Mouse (Mus musculus) cerebellum, adult 2 months (tissue): ENCODE measurements at regions not wholly inside any gene's neighbourhood (a gene's known extent, or its start where the extent isn't known, plus 50 kb on each side); places are given as distances from the start of the nearest gene placed in this dataset.

Experiments used
- DNase-seq, 2 experiments: peaks; one replicate each; pipeline ENCODE4 v3.0.0; 2021
- H3K27ac ChIP-seq: fragments of 200-500 bp; 2 replicates; pipeline ENCODE4 v1.5.1; 2012; ENCODE audit warnings: low read length, control low read depth, inconsistent platforms; ENCODE audit not compliant: insufficient read depth
- H3K27me3 ChIP-seq: fragments of 200-500 bp; 2 replicates; pipeline ENCODE4 v1.6.1; 2012; ENCODE audit warnings: inconsistent platforms, mild to moderate bottlenecking, low read length, moderate library complexity; ENCODE audit not compliant: control insufficient read depth, insufficient read depth
- H3K4me1 ChIP-seq: fragments of 200-500 bp; 2 replicates; pipeline ENCODE4 v1.6.1; 2011; ENCODE audit warnings: low read length; ENCODE audit not compliant: control insufficient read depth, insufficient read depth
- H3K4me3 ChIP-seq: fragments of 200-500 bp; replicated peaks from 2 replicates; pipeline ENCODE3; 2011; ENCODE audit warnings: mild to moderate bottlenecking, low read depth, low read length, control low read depth; ENCODE audit not compliant: insufficient read depth
- CTCF ChIP-seq: fragments of 200-500 bp; IDR thresholded peaks from 2 replicates; pipeline ENCODE4 v1.5.1; 2011; ENCODE audit warnings: low read depth, mild to moderate bottlenecking, control low read depth, low read length, moderate library complexity, borderline replicate concordance; ENCODE audit not compliant: insufficient read depth
- POLR2A ChIP-seq: fragments of 200-500 bp; IDR thresholded peaks from 2 replicates; pipeline ENCODE4 v1.6.1; 2011; ENCODE audit warnings: low read length, control low read depth, borderline replicate concordance; ENCODE audit not compliant: insufficient read depth
- WGBS: fragments of 180-500 bp; shearing (Covaris S2); methylation state at CpG from one replicate; pipeline ENCODE4 v1.1.7; 2018; 5-methylcytosine and 5-hydroxymethylcytosine counted together

- no peak for DNase-seq
- no peak overlapping the region for H3K27ac ChIP-seq
- no peak overlapping the region for H3K4me3 ChIP-seq
- WGBS, result 38% methylated on average over 3 of the region's 3 CpGs
- no peaks in the 10 kb centered on the region for H3K27me3 ChIP-seq
- no peaks in the 10 kb centered on the region for H3K4me1 ChIP-seq
- TF ChIP-seq CTCF (no peak), POLR2A (no peak)
Observed at GRCm38 (mm10) chr14:9315224-9315623, 649.2 kb upstream of the 4930452B06Rik start.

DNA sequence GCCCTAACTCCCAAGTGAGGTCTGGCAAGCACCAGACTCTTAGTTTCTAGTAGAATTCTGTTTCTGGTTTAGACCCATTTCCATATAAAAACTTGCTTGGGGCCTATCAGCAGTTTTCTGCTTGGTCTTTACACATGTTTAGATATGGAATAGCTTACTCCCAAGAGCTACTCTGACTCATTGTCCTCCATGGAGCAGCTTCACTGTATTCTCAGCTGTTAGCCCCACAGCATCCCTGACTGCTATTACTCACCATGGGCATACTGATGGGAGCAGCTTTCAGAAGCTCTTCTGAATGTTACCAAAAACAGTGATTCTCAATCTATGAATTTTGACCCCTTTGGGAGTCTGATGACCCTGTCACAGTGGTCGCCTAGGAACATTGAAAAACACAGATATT, 630.1 kb upstream of the 4930452B06Rik start:
- H3K27me3 ChIP-seq, result no peaks in the 10 kb centered on the region
- H3K4me3 ChIP-seq, result no peak overlapping the region
- 91% methylated on average over 1 of the region's 1 CpGs for WGBS
- no peaks in the 10 kb centered on the region for H3K4me1 ChIP-seq
- TF ChIP-seq POLR2A (no peak), CTCF (no peak)
- DNase-seq, result no peak
- no peak overlapping the region for H3K27ac ChIP-seq

DNA sequence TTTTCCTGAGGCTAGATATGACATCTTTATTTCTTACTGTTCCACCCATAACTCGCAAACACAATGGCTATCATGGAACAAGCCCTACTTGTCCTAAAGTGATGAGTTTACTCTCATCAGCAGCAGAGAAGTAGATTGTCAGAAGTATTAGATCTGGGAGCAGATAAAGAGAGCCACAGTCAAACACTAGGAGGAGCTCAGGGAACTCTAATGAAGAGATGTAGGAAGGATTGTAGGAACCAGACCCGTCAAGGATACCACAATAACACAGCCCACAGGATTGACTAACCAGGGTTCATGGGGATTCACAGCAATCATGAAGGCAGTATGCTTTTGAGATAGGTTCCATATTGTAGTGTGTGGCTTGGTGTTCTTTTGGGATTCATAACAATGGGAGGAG, 628.5 kb upstream of the 4930452B06Rik start:
- no peak for TF ChIP-seq CTCF
- TF ChIP-seq POLR2A, result no peak
- Histone ChIP-seq H3K4me3 (no peak overlapping the region), H3K27ac (no peak overlapping the region), H3K27me3 (no peaks in the 10 kb centered on the region), H3K4me1 (no peaks in the 10 kb centered on the region)
- DNase-seq, result no peak
- WGBS, result 89% methylated on average over 2 of the region's 2 CpGs

DNA sequence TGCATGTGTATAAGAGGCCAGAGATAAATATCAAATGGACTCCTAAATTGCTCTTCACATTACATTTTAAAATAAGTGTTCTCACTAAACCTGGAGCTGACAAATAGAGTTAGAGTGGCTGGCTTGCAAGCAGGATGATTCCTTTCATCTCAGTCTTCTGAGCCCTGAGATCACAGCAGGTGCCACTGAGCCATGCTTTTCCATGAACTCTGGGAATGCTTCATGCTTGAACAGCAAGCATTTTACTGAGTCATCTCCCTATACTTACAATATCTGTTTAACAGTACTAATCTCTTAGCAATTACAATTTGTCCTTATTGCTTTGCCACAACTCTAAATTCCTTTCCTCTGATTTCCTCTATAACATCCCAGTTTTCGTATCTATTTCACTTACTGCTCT, 622.1 kb upstream of the 4930452B06Rik start:
- no peak overlapping the region for H3K4me3 ChIP-seq
- 76% methylated on average over 1 of the region's 1 CpGs for WGBS
- no peak for DNase-seq
- H3K4me1 ChIP-seq, result no peaks in the 10 kb centered on the region
- H3K27ac ChIP-seq, result no peak overlapping the region
- TF ChIP-seq CTCF (no peak), POLR2A (no peak)
- no peaks in the 10 kb centered on the region for H3K27me3 ChIP-seq

GRCm38 (mm10) chr14:9285606-9286002, 619.6 kb upstream of the 4930452B06Rik start:
- 69% methylated on average over 7 of the region's 7 CpGs for WGBS
- Histone ChIP-seq H3K27ac (no peak overlapping the region), H3K4me1 (no peaks in the 10 kb centered on the region), H3K27me3 (no peaks in the 10 kb centered on the region), H3K4me3 (no peak overlapping the region)
- TF ChIP-seq POLR2A (no peak), CTCF (no peak)
- no peak for DNase-seq

GRCm38 (mm10) chr14:9284976-9285605, 619.1 kb upstream of the 4930452B06Rik start:
- H3K4me1 ChIP-seq, result no peaks in the 10 kb centered on the region
- TF ChIP-seq POLR2A (no peak), CTCF (no peak)
- H3K27ac ChIP-seq, result no peak overlapping the region
- 60% methylated on average over 2 of the region's 2 CpGs for WGBS
- DNase-seq, result no peak
- H3K27me3 ChIP-seq, result no peaks in the 10 kb centered on the region
- no peak overlapping the region for H3K4me3 ChIP-seq

DNA sequence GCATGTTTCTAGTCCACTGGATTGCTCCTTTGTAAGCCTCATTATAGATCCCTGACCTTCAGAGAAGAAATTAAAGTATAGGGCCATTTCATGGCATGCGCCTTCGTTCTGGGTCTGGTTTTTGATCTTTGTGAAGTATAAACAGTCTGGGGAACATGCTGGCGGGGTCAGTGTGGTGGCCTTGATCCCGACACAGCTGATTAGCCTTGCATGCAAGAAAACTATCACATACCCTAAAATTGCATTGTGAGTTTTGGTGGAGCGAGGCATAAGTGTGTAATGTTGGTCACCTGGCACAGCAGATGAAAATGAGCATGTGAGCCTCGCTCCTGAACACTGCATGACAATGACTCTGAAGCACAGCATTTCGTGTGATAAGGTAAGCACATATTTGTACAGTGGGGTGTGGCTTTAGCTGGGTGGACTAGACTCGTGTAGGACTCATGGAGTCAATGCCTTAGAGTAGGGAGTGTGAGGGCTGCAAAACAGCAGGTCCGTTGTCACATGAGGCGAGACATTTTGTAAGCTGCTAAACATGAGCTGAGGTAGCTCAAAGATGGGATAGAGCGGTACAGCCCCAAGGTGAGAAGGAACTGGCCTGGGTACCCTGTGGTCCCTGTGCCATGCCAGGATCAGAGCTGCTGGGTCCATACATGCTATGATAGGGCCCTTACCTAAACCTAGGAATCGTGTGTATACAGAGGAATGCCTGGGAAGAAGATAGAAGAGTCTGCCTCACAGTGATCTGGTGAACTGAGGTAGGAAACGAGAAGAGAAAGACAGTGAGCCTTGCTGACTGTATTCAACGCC, 601.4 kb upstream of the 4930452B06Rik start:
- Histone ChIP-seq H3K4me1 (no peaks in the 10 kb centered on the region), H3K27ac (no peak overlapping the region), H3K4me3 (no peak overlapping the region), H3K27me3 (no peaks in the 10 kb centered on the region)
- TF ChIP-seq CTCF (no peak), POLR2A (no peak)
- DNase-seq, result no peak
- WGBS, result 85% methylated on average over 14 of the region's 14 CpGs

DNA sequence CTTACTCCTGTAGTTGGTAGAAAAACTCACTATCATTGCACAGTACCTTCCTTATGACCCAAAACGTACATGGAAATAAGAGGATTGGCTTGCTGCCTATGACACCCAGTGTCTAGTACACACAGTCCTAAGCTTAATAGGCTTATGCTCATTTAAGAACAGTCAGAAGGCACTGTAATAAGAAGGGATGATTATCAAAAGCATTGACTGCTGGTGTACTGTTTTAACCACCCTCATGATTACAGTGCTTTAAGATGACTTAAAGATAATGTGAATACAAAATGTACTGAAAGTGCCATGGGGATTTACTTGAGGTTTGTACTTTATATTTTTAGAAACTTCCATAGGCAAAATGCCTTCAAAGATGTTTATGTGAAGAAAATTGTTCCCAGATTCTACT, 586.0 kb upstream of the 4930452B06Rik start:
- no peak for TF ChIP-seq CTCF
- TF ChIP-seq POLR2A, result no peak
- Histone ChIP-seq H3K27ac (no peak overlapping the region), H3K27me3 (no peaks in the 10 kb centered on the region), H3K4me3 (no peak overlapping the region), H3K4me1 (no peaks in the 10 kb centered on the region)
- DNase-seq, result no peak
- 75% methylated on average over 1 of the region's 1 CpGs for WGBS
